Mouse (Mus musculus) G1E-ER4 (cell line): ENCODE results near the gene Pstpip1. TPM values are rescaled to one million over a fixed set of nuclear protein-coding genes. Genes with fewer than 3 reads are reported as not detected.

Experiments used
- GATA1 ChIP-seq: IDR thresholded peaks from one replicate; pipeline ENCODE4 v1.8.0; 2012; ENCODE audit warnings: low read length, inconsistent platforms
- polyA plus RNA-seq: library from polyadenylated mRNA; stranded (reverse); fragments of >175 nt; gene quantifications from 2 replicates; pipeline ENCODE4 v1.2.3, GENCODE M21; 2012

The Pstpip1 gene
- polyA plus RNA-seq, 1 experiment, result not detected

DNA sequence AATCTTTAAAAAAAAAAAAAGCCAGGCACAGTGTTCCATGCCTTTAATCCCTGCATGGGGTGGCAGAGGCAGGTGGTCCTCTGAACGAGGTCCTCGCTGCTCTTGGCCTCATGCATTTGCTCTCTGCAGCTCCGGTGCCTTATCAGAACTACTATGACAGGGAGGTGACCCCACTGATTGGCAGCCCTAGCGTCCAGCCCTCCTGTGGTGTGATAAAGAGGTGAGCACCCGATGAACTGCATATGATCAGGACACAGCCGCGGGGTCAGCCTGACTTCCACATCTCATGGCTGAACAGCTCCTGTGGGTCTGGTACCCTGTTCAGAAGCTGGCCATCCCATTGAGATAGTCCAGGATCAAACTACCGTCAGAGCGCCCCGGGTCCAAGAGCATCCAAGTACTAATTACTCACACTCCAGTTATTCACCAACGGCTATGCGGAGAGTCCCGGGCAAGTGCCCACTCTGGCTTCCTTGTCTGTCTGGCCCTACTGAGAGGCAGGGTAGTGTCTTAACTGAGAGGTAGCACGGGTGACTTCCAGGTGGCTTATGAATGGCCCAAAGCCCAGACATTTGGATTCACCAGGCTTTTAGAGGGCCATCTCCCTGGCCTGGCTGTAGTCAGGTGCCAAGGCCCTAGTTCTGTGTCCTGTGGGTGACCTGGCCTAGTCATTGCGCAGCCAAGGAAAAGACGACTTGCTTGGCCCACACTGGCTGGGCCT lies 36.9 kb downstream of the Pstpip1 start:
- TF ChIP-seq GATA1, result no peak

DNA sequence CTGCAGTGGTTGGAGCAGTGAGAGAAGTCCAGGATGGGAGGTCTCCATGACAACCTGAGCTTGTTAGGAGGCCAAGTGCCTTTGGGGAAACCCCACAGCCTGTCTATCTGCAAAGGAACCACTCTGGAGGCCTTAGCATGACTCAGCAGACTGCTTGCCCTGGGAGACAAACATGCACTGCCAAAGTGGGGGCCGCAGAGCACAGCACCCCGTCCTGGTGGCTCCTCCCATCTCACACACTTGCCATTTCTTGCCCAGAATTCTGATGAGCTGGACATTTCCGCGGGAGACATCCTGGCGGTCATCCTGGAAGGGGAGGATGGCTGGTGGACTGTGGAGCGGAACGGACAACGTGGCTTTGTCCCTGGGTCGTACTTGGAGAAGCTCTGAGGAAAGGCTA lies 38.6 kb downstream of the Pstpip1 start:
- TF ChIP-seq GATA1, result no peak

DNA sequence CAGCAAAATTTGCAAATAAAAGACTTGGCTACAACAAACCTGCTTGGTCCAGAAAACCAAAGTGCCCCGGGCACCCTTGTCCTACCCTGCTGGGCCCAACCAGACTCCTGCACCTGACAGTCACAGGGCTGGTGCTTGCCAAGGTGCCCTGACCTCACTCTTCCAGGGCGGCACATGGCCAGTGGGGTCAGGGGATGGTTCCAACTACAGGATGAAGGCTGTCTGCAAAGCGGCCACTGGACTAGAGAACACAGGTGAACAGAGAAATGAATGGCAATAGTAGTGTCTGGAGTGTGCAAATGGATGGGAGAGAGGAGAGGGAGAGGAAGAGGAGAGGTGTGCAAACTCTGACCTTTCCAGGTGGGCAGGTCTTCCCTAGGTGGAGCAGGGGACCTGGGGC lies 40.2 kb downstream of the Pstpip1 start:
- TF ChIP-seq GATA1, result no peak

GRCm38 (mm10) chr9:56130536-56130935 lies 40.8 kb downstream of the Pstpip1 start:
- no peak for TF ChIP-seq GATA1

DNA sequence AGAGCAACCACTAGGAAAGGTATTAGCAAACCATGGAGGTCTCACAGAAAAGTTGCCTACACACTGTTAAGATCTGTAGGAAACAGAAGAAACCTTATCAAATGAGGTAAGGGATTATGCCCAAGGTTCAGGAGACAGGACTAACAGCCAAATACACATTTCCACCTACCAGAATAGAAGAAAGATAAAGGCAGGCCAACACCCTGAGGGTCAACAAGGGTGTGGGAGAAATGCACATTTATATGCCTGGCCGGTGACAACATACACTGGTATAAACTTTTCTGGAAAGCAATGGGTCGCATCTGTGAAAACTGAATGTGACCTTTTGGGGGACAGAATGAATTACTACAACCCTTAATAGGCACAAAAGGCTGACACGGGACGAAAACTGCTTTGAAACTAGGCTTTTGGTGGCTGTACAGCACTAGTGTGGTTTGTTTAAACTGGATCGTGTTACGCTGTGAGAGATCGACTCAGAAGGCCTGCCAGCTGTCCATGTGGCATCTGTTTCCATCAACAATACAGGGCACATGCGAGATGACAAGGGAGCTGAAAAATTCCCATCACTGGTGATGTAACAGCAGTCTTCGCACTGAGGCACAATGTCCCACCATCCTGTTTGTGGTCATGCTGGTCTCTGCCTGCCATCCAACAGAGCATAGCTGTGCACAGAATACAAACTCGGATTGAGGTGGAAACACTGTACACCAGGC lies 42.2 kb downstream of the Pstpip1 start:
- no peak for TF ChIP-seq GATA1

DNA sequence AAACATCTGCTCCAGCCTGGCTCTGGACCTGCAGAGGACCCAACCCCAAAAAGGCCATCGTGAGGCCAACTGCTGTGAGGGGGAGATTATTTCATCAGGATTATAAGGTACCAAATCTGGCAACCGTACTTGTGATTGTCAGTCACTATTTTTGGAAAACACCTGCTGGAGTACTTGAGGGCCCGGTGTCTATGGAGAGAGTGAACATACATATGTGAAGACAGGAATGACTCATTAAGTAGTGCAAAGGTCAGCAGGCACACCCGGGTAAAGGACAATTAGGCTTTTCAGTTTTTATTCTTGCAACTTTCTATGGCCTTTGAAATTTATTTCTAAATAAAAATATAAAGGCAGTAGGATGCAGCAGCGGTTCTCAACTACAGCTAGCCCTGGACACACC lies 44.2 kb downstream of the Pstpip1 start:
- TF ChIP-seq GATA1, result no peak

- no peak for TF ChIP-seq GATA1
Observed at GRCm38 (mm10) chr9:56134614-56135013, 44.9 kb downstream of the Pstpip1 start.

DNA sequence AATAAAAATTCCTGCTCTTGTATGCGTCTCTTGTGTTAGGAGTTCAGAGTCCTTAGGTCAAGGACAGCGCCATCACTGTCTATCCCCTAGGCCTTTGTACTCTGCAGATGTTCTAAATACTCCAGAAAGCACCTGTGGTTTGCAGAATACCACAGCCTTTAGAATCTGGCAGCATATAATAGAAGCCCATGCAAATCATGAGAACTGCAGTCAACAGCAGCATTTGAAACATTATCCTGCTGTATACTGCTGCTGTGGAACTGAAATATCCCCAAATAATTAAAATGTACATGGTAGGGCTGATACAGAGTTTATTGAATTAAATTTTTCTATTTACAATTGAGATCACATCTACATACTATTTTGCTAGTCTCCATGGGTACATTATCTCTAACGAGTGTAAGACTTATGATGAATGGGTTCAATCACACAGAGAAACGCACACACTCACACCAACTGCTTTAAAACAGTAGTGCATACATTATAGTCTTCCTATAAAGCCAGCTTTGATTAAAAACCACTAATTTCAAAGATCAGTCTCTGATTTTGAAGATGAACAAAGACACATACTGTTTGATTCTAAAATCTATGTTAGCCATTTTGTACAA lies 45.9 kb downstream of the Pstpip1 start:
- TF ChIP-seq GATA1, result no peak

- no peak for TF ChIP-seq GATA1
Observed at GRCm38 (mm10) chr9:56141776-56142175, 52.0 kb downstream of the Pstpip1 start.

DNA sequence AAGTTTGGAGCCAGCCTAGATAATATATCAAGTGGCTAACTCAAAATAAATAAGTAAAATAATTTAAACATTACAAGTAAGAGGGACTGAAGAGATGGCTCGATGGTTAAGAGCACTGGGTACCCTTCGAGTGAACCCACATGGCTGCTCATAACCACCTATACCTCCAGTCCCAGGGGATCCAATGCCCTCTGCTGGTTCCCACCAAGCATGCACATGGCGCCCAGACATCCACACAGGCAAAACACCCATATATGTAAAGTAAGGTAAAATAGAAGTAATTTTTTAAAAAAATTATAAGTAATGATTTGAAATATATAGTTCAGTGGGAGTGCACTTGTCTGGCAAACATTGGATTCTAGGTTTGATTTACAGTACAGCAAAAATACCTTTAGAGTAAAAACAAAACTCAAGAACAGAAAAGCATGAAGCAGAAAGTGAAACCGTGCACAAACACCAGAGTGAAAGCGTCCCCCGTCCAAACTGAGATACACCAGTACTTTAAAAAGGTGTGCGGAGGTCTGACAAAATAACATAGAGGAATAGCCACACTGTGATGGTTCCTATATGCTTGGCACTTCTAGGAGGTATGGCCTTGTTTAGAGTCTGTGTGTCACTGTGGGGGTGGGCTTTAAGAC lies 54.7 kb downstream of the Pstpip1 start:
- no peak for TF ChIP-seq GATA1

GRCm38 (mm10) chr9:56146326-56146923 lies 56.7 kb downstream of the Pstpip1 start:
- TF ChIP-seq GATA1, result no peak

DNA sequence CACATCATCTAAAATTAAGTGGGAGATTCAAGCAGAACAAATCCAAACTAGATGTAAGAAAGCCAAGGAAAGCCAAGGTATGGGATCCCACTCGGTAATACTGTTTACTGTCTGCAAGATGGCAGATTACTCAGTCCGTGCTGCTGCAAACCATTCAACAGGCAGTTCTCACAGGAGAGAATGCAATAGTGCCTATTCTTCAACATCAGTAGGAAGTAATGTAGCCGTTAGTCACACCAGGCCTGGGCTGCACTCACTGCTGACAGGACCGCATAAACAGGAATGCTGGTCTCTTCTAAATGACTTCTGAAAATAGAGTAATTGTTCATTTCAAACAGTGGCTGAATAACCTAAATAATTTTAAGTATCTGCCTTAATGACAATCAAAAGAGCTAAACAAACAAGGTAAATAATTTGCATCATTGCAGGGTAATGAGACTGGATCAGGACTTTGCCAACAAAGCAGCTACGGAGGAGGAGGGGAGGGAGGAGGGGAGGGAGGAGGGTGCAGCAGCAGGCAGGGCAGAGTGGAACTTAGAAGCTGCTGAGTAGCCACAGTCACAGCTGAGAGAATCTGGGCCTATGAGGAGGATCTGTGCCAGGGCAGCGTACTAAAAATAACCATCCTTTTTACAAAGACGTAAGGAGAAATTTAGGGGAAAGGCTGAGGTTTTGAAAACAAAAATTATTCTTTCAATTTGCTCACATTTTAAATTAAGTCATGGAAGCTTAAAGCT lies 62.2 kb downstream of the Pstpip1 start:
- no peak for TF ChIP-seq GATA1

- TF ChIP-seq GATA1, result no peak
Observed at GRCm38 (mm10) chr9:56152482-56153007, 62.8 kb downstream of the Pstpip1 start.

DNA sequence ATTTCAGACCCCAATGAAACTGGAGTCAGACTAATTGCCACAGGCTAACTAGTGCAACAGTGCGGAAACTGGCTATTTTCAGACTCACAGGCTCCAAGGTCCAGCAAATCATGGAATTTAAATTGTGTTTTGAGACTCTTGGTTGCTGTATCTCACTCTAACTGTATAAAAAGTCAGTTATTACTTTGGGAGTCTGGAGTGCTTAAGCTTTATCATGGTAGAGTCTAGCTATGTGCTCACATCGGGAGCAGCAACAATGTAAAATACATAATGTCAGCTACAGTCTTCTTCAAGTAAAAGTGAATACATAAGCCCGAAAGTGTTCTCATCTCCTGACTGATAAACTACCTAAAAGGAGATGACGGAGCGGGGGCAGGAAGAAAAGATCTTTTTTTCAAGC lies 64.8 kb downstream of the Pstpip1 start:
- no peak for TF ChIP-seq GATA1

DNA sequence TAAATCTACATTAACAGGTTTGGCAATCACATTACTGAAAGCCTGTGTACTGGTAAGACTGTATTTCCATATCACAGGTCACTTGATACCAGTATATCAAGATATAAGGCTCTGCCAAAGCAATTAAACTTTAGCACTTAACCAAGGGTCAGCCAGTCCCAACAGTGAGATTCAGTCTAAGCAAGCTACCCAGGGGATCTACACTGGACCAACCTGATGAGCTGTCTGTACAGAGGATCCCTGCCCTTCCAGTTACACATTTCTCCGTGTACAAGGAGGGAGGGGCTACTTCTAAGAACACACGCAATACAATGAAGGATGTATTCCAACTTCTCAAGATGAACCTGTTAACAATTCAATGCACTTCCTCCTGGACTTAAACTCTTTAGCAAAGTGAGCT lies 68.3 kb downstream of the Pstpip1 start:
- no peak for TF ChIP-seq GATA1
